Mouse (Mus musculus) kidney, adult 2 months (tissue): ENCODE data around the gene Itm2a.

Experiments used
- CTCF ChIP-seq: fragments of 200-500 bp; conservative IDR thresholded peaks from 2 replicates; pipeline ENCODE4 v1.5.1; 2011; ENCODE audit warnings: low read depth, mild to moderate bottlenecking, control low read depth, low read length, moderate library complexity, mixed read lengths; ENCODE audit not compliant: insufficient read depth, insufficient read length
- POLR2A ChIP-seq: fragments of 200-500 bp; IDR thresholded peaks from one replicate; pipeline ENCODE4 v1.6.1; 2011; ENCODE audit warnings: low read depth, low read length, control low read depth

GRCm38 (mm10) chrX:107393256-107393655 lies 9.9 kb downstream of the Itm2a start:
- TF ChIP-seq CTCF, result no peak
- TF ChIP-seq POLR2A, result no peak
